Mouse (Mus musculus): ENCODE measurements around the gene Snx13.
A peak's percentile ranks its signal among the peaks of the same experiment; 100 is the strongest.

Snx13 gene

GRCm38 (mm10) chr12:35191698-35192425 is 144.9 kb downstream of the Snx13 start:
- peak; percentile 56 to 63 for DNase-seq (ENCODE audit: low spot score in 2 of 2)

GRCm38 (mm10) chr12:35192426-35192769 is 145.4 kb downstream of the Snx13 start:
- no peak for DNase-seq (ENCODE audit: low spot score in 2 of 2)
